Mouse (Mus musculus): ENCODE data around the gene Atp6v1g2. TPM values are rescaled to one million over a fixed set of nuclear protein-coding genes. Genes with fewer than 3 reads are reported as not detected.

Atp6v1g2 gene
- polyA plus RNA-seq, 1 experiment: 765 TPM

- no peak within 1 kb of the TSS for H3K4me3 ChIP-seq (ENCODE audit: insufficient read depth, low read length)
- H3K27ac ChIP-seq (ENCODE audit: insufficient read depth, low read length): no peak within 1 kb of the TSS
- no peaks in the 10 kb centered on the region for H3K4me1 ChIP-seq (ENCODE audit: control insufficient read depth, insufficient read depth, low read length)
- TF ChIP-seq POLR2A (IDR thresholded peaks at IDR 0.05; ENCODE audit: extremely low read depth, insufficient read depth, low read length): no peak
- TF ChIP-seq CTCF (IDR thresholded peaks at IDR 0.05; ENCODE audit: extremely low read depth, insufficient read depth, low read length): no peak
Measured at GRCm38 (mm10) chr17:35201787-35202186, 31.7 kb upstream of the Atp6v1g2 start, which contains the start of gene Tnf. Tnf (minus strand) TSS chr17:35202007.

- TF ChIP-seq POLR2A (IDR thresholded peaks at IDR 0.05; ENCODE audit: extremely low read depth, insufficient read depth, low read length): no peak
- TF ChIP-seq CTCF (IDR thresholded peaks at IDR 0.05; ENCODE audit: extremely low read depth, insufficient read depth, low read length): no peak
- no peak overlapping the region for H3K4me3 ChIP-seq (ENCODE audit: insufficient read depth, low read length)
- no peaks in the 10 kb centered on the region for H3K4me1 ChIP-seq (ENCODE audit: control insufficient read depth, insufficient read depth, low read length)
- H3K27ac ChIP-seq (ENCODE audit: insufficient read depth, low read length): no peak overlapping the region
Measured at GRCm38 (mm10) chr17:35202442-35202841, 31.0 kb upstream of the Atp6v1g2 start.

GRCm38 (mm10) chr17:35204494-35205379, 28.7 kb upstream of the Atp6v1g2 start, which contains the start of gene Lta:
Lta (minus strand) TSS chr17:35205351.
- Histone ChIP-seq H3K4me3 (ENCODE audit: insufficient read depth, low read length) (no peak within 1 kb of the TSS), H3K27ac (ENCODE audit: insufficient read depth, low read length) (no peak within 1 kb of the TSS), H3K4me1 (ENCODE audit: control insufficient read depth, insufficient read depth, low read length) (no peaks in the 10 kb centered on the region)
- TF ChIP-seq POLR2A (IDR thresholded peaks at IDR 0.05; ENCODE audit: extremely low read depth, insufficient read depth, low read length) (no peak), CTCF (IDR thresholded peaks at IDR 0.05; ENCODE audit: extremely low read depth, insufficient read depth, low read length) (no peak)

- TF ChIP-seq POLR2A (IDR thresholded peaks at IDR 0.05; ENCODE audit: extremely low read depth, insufficient read depth, low read length): no peak
- TF ChIP-seq CTCF (IDR thresholded peaks at IDR 0.05; ENCODE audit: extremely low read depth, insufficient read depth, low read length): no peak
- H3K4me1 ChIP-seq (ENCODE audit: control insufficient read depth, insufficient read depth, low read length): no peaks in the 10 kb centered on the region
- no peak overlapping the region for H3K27ac ChIP-seq (ENCODE audit: insufficient read depth, low read length)
- H3K4me3 ChIP-seq (ENCODE audit: insufficient read depth, low read length): no peak overlapping the region
Measured at GRCm38 (mm10) chr17:35205380-35205769, 28.1 kb upstream of the Atp6v1g2 start.

- H3K4me3 ChIP-seq (ENCODE audit: insufficient read depth, low read length): no peak overlapping the region
- TF ChIP-seq POLR2A (IDR thresholded peaks at IDR 0.05; ENCODE audit: extremely low read depth, insufficient read depth, low read length) (no peak), CTCF (IDR thresholded peaks at IDR 0.05; ENCODE audit: extremely low read depth, insufficient read depth, low read length) (no peak)
- no peaks in the 10 kb centered on the region for H3K4me1 ChIP-seq (ENCODE audit: control insufficient read depth, insufficient read depth, low read length)
- no peak overlapping the region for H3K27ac ChIP-seq (ENCODE audit: insufficient read depth, low read length)
Measured at GRCm38 (mm10) chr17:35209785-35210535, 23.5 kb upstream of the Atp6v1g2 start.

GRCm38 (mm10) chr17:35210593-35210992, 22.9 kb upstream of the Atp6v1g2 start:
- no peak overlapping the region for H3K27ac ChIP-seq (ENCODE audit: insufficient read depth, low read length)
- no peak for TF ChIP-seq POLR2A (IDR thresholded peaks at IDR 0.05; ENCODE audit: extremely low read depth, insufficient read depth, low read length)
- no peak for TF ChIP-seq CTCF (IDR thresholded peaks at IDR 0.05; ENCODE audit: extremely low read depth, insufficient read depth, low read length)
- no peak overlapping the region for H3K4me3 ChIP-seq (ENCODE audit: insufficient read depth, low read length)
- no peaks in the 10 kb centered on the region for H3K4me1 ChIP-seq (ENCODE audit: control insufficient read depth, insufficient read depth, low read length)

GRCm38 (mm10) chr17:35213071-35213470, 20.4 kb upstream of the Atp6v1g2 start:
- Histone ChIP-seq H3K4me3 (ENCODE audit: insufficient read depth, low read length) (no peak overlapping the region), H3K4me1 (ENCODE audit: control insufficient read depth, insufficient read depth, low read length) (no peaks in the 10 kb centered on the region), H3K27ac (ENCODE audit: insufficient read depth, low read length) (no peak overlapping the region)
- TF ChIP-seq POLR2A (IDR thresholded peaks at IDR 0.05; ENCODE audit: extremely low read depth, insufficient read depth, low read length): no peak
- no peak for TF ChIP-seq CTCF (IDR thresholded peaks at IDR 0.05; ENCODE audit: extremely low read depth, insufficient read depth, low read length)

GRCm38 (mm10) chr17:35218516-35219193, 14.8 kb upstream of the Atp6v1g2 start:
- Histone ChIP-seq H3K4me3 (ENCODE audit: insufficient read depth, low read length) (no peak overlapping the region), H3K27ac (ENCODE audit: insufficient read depth, low read length) (no peak overlapping the region)
- TF ChIP-seq POLR2A (IDR thresholded peaks at IDR 0.05; ENCODE audit: extremely low read depth, insufficient read depth, low read length): no peak

GRCm38 (mm10) chr17:35219601-35220041, 13.8 kb upstream of the Atp6v1g2 start:
- H3K4me1 ChIP-seq (ENCODE audit: control insufficient read depth, insufficient read depth, low read length): peaks cover 5% of the 10 kb centered on the region; the same call in 1 of the 2 replicates
- H3K4me3 ChIP-seq (ENCODE audit: insufficient read depth, low read length): no peak overlapping the region
- TF ChIP-seq CTCF (IDR thresholded peaks at IDR 0.05; ENCODE audit: extremely low read depth, insufficient read depth, low read length) (no peak), POLR2A (IDR thresholded peaks at IDR 0.05; ENCODE audit: extremely low read depth, insufficient read depth, low read length) (no peak)
- 0 out of 2 replicates have a peak overlapping the region, but pooled peaks have one; percentile 26 for H3K27ac ChIP-seq (ENCODE audit: insufficient read depth, low read length)

More at GRCm38 (mm10) chr17:35218516-35219193, 14.8 kb upstream of the Atp6v1g2 start:
- H3K4me1 ChIP-seq (ENCODE audit: control insufficient read depth, insufficient read depth, low read length): peaks cover 5% of the 10 kb centered on the region; the same call in 1 of the 2 replicates
